Mouse (Mus musculus) frontal cortex, adult (tissue): Measurements from ENCODE around the gene Ntan1.

Experiments used
- ATAC-seq: cut with Nextera tagmentation; 2 replicates; pipeline ENCODE4 v1.9.2; 2017; ENCODE audit warnings: mild to moderate bottlenecking, moderate library complexity, mixed read lengths; ENCODE audit not compliant: low TSS enrichment

Gene Ntan1

GRCm38 (mm10) chr16:13831606-13832005, 13.0 kb downstream of the Ntan1 start:
- no peak for ATAC-seq

DNA sequence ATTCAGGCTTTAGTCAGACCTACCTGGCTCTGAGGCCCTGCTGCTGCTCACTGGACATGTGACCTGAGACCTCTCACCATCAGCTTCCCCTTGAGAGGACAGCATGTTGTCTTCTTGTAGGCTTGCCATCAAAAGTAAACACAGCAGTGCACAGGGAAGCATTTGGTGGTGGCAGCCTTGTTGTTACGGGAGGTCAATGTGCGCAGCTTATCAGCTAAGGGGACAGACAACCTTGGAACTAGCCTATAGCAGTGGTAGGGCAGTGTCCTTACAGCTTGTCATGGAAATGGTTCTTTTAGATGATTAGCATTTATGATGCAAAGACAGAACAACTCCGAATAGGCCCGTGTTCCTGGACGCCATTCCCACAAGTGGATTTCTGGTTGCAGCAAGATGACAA, 15.7 kb downstream of the Ntan1 start:
- ATAC-seq = no peak

DNA sequence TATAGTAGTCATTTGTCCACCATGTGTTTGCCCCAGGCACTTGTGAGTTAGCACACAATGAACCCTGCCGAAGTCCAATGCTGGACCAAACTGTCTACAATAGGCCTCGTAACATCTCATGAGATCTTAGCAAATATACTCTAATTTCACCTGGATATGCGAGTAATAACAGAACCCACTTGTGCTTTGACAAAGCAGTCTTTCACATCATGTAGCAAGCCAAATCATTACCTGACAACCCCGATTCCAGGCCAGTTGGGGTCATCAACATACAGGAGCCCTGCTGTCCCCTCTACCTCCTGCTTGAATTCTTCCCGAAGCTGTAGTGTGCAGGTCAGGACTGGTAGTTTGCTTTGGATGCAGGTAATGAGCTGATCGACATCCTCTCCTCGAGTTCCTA, 21.4 kb downstream of the Ntan1 start:
- no peak for ATAC-seq

GRCm38 (mm10) chr16:13840956-13841355, 22.3 kb downstream of the Ntan1 start:
- ATAC-seq = no peak

DNA sequence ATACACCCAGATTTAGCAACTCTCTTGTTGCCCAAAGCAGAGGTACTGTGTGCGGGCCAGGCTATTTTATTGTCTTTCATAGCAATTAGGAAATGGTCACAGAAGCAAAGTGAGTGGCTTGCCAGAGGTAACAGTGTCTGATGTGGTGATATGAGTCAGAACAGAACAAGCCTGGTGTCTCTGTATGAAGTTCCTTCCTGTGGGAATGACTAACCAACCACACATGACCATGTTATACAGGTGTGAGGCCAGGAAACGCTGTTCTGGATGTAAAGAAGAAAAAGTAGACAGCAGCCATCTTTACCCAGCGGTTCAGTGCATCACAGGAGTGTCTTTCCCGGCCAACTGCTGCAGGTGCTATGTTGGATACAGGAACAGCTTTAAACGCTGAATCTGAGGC, 26.4 kb downstream of the Ntan1 start:
- no peak for ATAC-seq

DNA sequence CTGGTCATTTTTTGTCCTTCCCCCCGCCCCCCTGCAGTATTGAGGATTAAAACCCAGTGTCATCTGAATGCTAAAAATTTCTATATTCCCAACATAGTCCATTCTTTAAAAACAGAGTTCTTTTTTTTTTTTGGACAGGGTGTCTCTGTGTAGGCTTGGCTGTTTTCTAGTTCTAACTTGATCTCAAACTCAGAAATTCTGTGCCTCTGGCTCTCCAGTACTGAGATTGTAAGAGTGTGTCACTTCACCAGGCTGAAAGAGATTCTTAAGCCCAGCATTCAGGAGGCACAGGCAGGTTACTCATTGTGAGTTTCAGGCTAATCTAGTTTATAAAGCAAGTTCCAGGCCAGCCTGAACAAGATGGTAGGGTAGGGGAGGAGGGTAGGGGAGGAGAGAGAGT, 28.0 kb downstream of the Ntan1 start:
- peak; percentile 67; the same call in 1 of the 2 replicates for ATAC-seq

- no peak for ATAC-seq
These were observed 29.7 kb downstream of the Ntan1 start for GRCm38 (mm10) chr16:13848310-13848709.

- ATAC-seq = no peak
These were observed 32.8 kb downstream of the Ntan1 start for GRCm38 (mm10) chr16:13851446-13851845.

GRCm38 (mm10) chr16:13853886-13854285, 35.2 kb downstream of the Ntan1 start:
- ATAC-seq = no peak

DNA sequence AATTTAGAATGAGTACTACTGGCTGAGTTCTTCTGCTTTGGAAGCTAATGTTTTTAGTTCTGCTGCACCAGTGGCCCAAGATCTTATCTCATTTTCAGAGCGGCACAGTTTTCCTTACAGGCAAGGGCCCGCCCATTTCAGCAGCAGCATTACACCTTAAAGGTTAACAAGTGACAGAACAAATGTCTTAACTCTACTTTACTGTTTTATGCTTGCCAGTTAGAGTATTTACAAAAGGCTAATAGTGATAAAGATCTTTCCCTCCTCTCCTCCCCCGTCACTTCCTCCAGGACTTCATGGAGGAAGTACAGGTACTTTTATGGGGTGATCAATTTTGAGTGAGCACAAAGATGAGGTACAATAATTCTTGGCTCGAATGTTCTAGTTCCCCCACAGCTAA, 47.4 kb downstream of the Ntan1 start:
- ATAC-seq = no peak

DNA sequence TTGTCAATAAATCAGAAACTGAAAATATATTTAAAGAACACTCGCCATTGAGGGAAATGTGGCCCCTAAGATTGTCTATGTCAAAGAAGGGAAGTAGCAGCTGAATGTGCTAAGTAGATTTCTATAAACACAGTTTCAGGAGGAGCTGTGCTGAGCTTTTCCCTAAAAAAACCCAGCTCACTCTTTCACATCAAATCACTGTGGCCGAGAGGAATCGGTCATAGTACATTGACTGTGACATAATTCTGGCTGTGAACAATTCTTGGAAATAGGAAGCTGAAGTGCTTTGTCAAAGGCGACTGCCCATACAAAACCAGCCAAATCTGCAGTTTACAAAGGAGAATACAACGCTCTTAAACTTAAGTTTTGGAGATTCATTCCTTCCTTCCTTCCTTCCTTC, 48.0 kb downstream of the Ntan1 start:
- ATAC-seq = no peak

DNA sequence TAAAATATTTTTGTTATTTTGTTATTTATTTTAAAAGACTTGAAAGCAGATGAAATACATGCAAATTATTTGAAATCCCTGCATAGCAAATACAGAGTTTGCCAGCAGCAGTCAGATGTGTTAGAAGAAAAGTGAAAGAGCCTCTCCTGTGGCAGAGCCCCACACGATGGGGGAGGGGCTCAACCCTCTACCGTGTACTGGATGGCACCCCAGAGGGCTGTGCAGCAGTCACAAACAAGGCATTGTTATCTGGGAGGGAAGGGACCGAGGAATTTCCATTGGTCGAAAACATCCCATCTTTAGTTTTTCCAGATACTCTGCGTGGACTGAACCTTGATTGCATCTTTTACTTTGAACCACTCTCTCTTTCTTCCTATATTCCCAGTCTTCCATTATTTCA, 48.8 kb downstream of the Ntan1 start:
- peak; percentile 69; the same call in 1 of the 2 replicates for ATAC-seq

DNA sequence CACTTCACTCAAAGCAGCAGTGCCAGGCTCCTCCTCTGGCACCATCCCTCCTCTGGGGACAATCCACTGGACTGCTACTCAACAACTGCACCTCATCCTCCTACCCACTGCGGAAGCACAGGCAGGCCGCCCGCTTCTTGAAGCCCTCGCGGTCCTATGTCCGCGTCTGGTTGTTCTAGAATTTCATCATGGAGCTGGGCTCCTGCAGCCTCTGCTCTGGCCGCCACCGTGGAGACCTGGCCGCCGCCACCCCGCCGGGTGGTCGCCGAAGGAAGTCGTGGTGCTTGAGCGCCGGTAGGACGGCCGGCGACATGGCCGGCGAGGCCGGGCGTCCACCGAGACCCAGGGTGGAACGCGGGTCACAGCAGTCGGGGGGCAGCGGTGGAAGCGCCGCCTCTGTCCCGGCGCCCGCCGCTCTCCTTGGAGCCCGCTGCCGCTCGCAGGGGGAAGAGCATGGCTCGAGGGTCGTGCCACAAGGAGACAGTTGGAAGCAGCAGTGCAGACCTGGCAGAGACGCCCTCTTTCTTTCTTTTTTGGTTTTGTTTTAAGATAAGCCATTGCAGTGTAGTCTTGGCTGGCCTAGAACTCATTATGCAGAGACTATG, 49.4 kb downstream of the Ntan1 start:
- ATAC-seq = no peak

GRCm38 (mm10) chr16:13875483-13875882, 56.8 kb downstream of the Ntan1 start:
- peak; percentile 97 for ATAC-seq

- ATAC-seq = no peak
These were observed 64.6 kb downstream of the Ntan1 start for GRCm38 (mm10) chr16:13883094-13883774.
